In the genomic region with DNA sequence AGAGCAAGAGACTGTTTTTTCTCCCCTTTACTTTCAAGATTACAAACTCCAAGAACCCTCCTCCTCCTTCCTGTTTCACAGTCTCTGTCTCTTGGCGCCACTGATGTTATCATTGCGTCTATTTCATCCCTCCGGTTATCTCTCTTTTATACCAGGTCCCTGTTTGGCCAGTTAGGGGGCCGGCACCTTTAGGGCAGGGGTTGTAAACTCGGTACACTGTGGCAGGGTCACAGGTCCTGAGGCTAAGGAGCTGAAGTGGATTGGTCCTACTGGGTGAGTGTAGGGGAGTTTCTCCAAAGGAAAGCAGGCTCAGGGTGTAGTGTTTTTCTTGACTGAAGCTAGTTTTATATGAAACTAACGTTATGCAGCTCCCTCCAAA, we compare ENCODE assay signal across 14 mouse cellular contexts. TPM values are rescaled to one million over a fixed set of nuclear protein-coding genes. Genes with fewer than 3 reads are reported as not detected.
DNase-seq lines count a peak whose midpoint lies in the region; ATAC-seq and TF ChIP-seq lines count a peak whose summit lies in the region.
"Had no signal": no experiment of that assay in that cellular context is flagged by ENCODE, and none has a peak within 500 bp of the region (broad histone marks: within the 10 kb centered on the region; RNA-seq: fewer than 3 reads in every experiment).

No protein-coding gene starts in this region.

- DNase-seq in heart, postnatal 36 days = no peak
- DNase-seq in liver, embryonic 13.5 days = no peak
- DNase-seq in spleen, adult 18-20 months = no peak
- DNase-seq in urinary bladder, adult 2 months (ENCODE audit: low spot score) = no peak
- no peak for DNase-seq in frontal cortex, postnatal 25 days (ENCODE audit: low spot score in 2 of 2)
- DNase-seq: cerebellum, adult 8-10 months; thymus, adult 2 months had no signal

- H3K36me3 ChIP-seq in heart, embryonic 13.5 days = no peaks in the 10 kb centered on the region
- no peaks in the 10 kb centered on the region for H3K36me3 ChIP-seq in ES-Bruce4 (ENCODE audit: control insufficient read depth, insufficient read depth, low read length, poor library complexity, severe bottlenecking)
- H3K36me3 ChIP-seq in liver, embryonic 13.5 days = no peaks in the 10 kb centered on the region
- H3K36me3 ChIP-seq: lung, embryonic 15.5 days; midbrain, embryonic 10.5 days had no signal

- no peak for TF ChIP-seq POLR2A in ES-Bruce4 (IDR thresholded peaks at IDR 0.05; ENCODE audit: insufficient read depth, low read length)

- 0 out of 2 replicates have a peak overlapping the region, but pooled peaks have one; percentile 16 for H3K9ac ChIP-seq in heart, embryonic 13.5 days
- peak overlapping the region; percentile 40 for H3K9ac ChIP-seq in ES-Bruce4 (ENCODE audit: low read depth, poor library complexity, severe bottlenecking)
- peak overlapping the region; percentile 24; the same call in 1 of the 2 replicates for H3K9ac ChIP-seq in liver, embryonic 13.5 days
- H3K9ac ChIP-seq: lung, embryonic 15.5 days had no signal

- H3K27me3 ChIP-seq in heart, embryonic 13.5 days (replicated peaks) = no peaks in the 10 kb centered on the region
- H3K27me3 ChIP-seq in ES-Bruce4 (ENCODE audit: control insufficient read depth, insufficient read depth, low read length, poor library complexity, severe bottlenecking) = no peaks in the 10 kb centered on the region
- H3K27me3 ChIP-seq in liver, embryonic 13.5 days = no peaks in the 10 kb centered on the region
- H3K27me3 ChIP-seq: lung, embryonic 15.5 days had no signal

- peaks cover 16% of the 10 kb centered on the region for H3K4me1 ChIP-seq in heart, embryonic 13.5 days
- peaks cover 3% of the 10 kb centered on the region for H3K4me1 ChIP-seq in ES-Bruce4 (ENCODE audit: control insufficient read depth, insufficient read depth, low read length)
- H3K4me1 ChIP-seq in liver, embryonic 13.5 days (replicated peaks) = peaks cover 34% of the 10 kb centered on the region
- H3K4me1 ChIP-seq: lung, embryonic 15.5 days had no signal

- H3K27ac ChIP-seq in heart, embryonic 13.5 days (replicated peaks) = peak overlapping the region; percentile 63
- peak overlapping the region; percentile 73 for H3K27ac ChIP-seq in ES-Bruce4 (ENCODE audit: insufficient read depth, low read length)
- no peak overlapping the region; the same call in 1 of the 2 replicates for H3K27ac ChIP-seq in liver, embryonic 13.5 days
- H3K27ac ChIP-seq: hindbrain, postnatal 0 days; lung, embryonic 15.5 days; midbrain, embryonic 10.5 days had no signal

- no peak for TF ChIP-seq CTCF in ES-Bruce4 (IDR thresholded peaks at IDR 0.05; ENCODE audit: low read depth, low read length)

- no peak for TF ChIP-seq EP300 in ES-Bruce4 (IDR thresholded peaks at IDR 0.05; ENCODE audit: insufficient read depth, low read depth, low read length)

- ATAC-seq in heart, embryonic 13.5 days (ENCODE audit: extremely low read depth, insufficient number of reproducible peaks, low FRiP score, low TSS enrichment) = no peak
- peak; percentile 42 for ATAC-seq in granulocyte monocyte progenitor cell, adult 5-6 weeks (replicated peaks; ENCODE audit: poor library complexity, severe bottlenecking)
- ATAC-seq in liver, embryonic 13.5 days (ENCODE audit: low read depth) = peak; percentile 56
- ATAC-seq: hindbrain, postnatal 0 days had no signal

- H3K4me2 ChIP-seq in heart, embryonic 13.5 days = peak overlapping the region; percentile 58
- H3K4me2 ChIP-seq in liver, embryonic 13.5 days = peak overlapping the region; percentile 58
- H3K4me2 ChIP-seq: lung, embryonic 15.5 days had no signal

- 4% methylated on average over 6 of the region's 6 CpGs for WGBS in heart, embryonic 13.5 days
- WGBS in liver, embryonic 13.5 days (ENCODE audit: insufficient replicate concordance) = 4% methylated on average over 6 of the region's 6 CpGs

- intact Hi-C loops in heart, postnatal 36 days (cut with DNase I) = no loop called here

- no peaks in the 10 kb centered on the region for H3K9me3 ChIP-seq in heart, embryonic 13.5 days
- H3K9me3 ChIP-seq in ES-Bruce4 (replicated peaks; ENCODE audit: control insufficient read depth, insufficient read depth, low read length, poor library complexity, severe bottlenecking) = no peaks in the 10 kb centered on the region
- H3K9me3 ChIP-seq in liver, embryonic 13.5 days (replicated peaks) = no peaks in the 10 kb centered on the region
- H3K9me3 ChIP-seq: lung, embryonic 15.5 days; midbrain, embryonic 10.5 days had no signal

- H3K4me3 ChIP-seq in heart, embryonic 13.5 days = 0 out of 2 replicates have a peak overlapping the region, but pooled peaks have one; percentile 6
- no peak overlapping the region for H3K4me3 ChIP-seq in ES-Bruce4 (ENCODE audit: low read depth, low read length)
- H3K4me3 ChIP-seq in liver, embryonic 13.5 days (replicated peaks) = peak overlapping the region; percentile 29
- H3K4me3 ChIP-seq: lung, embryonic 15.5 days; midbrain, embryonic 10.5 days; myocyte had no signal

RNA-seq across cellular contexts. Expression of a gene that starts 40.7 kb away (rescaled TPM):
- 25.0 and 27.6 TPM in 2 replicates for polyA plus RNA-seq in heart, embryonic 13.5 days (2015; fragmentation: Nextera tagmentation; extraction: Ambion mirVana)
- 100 to 1,000 TPM; 334 to 351 TPM for total RNA-seq in heart, postnatal 36 days (2021)
- 29.9 and 31.4 TPM in 2 replicates for polyA plus RNA-seq in ES-Bruce4 (2011; ENCODE audit: insufficient read depth, insufficient read length, low read depth, missing spikeins)
- 0.45 and 0.73 TPM in 2 replicates for total RNA-seq in granulocyte monocyte progenitor cell, adult 5-6 weeks (2014; fragmentation: Nextera tagmentation)
- total RNA-seq in granulocyte monocyte progenitor cell, adult 5-6 weeks (2017) = 0.26 TPM in 1 of 2 replicates, not detected in the other
- 4.9 and 6.7 TPM in 2 replicates for polyA plus RNA-seq in liver, embryonic 13.5 days (2015; fragmentation: Nextera tagmentation; extraction: Ambion mirVana)
- 7.9 and 10.9 TPM in 2 replicates for polyA plus RNA-seq in urinary bladder, adult 2 months (2012; rRNA removed)
